Mouse (Mus musculus): ENCODE measurements around the gene Slc25a48.

DNA sequence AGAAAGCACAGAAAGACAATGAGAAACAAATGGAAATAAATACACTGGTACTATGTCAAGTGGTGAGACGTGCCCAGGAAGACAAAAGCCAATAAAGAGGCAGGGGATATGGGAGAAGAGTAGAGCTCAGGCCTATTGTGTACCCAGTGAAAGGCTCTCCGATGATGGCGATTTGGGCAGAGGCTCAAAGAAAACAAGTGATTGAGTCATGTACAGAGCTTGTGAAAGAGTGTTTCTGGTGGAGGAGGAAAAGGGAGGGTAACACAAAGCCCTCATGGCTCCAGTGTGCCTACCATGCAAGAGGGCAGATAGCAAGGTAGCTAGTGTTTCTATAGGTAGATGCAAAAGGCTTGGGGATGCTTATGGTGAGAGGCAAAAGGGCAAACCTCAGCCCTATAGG is 56.3 kb downstream of the Slc25a48 start:
- TF ChIP-seq CTCF (IDR thresholded peaks at IDR 0.05; ENCODE audit: low read depth) (no peak), EP300 (IDR thresholded peaks at IDR 0.05; ENCODE audit: low read depth) (no peak)
